Mouse (Mus musculus) heart, adult 11 months (tissue): Measurements from ENCODE around the gene Fam53b.

Source experiments
- DNase-seq: peaks from one replicate; pipeline ENCODE4 v3.0.0; 2022

The Fam53b gene

GRCm38 (mm10) chr7:132813416-132814088 is at the start of gene Fam53b:
Gene Fam53b, minus strand, starts transcription at chr7:132813886.
- peak; percentile 99 for DNase-seq

DNA sequence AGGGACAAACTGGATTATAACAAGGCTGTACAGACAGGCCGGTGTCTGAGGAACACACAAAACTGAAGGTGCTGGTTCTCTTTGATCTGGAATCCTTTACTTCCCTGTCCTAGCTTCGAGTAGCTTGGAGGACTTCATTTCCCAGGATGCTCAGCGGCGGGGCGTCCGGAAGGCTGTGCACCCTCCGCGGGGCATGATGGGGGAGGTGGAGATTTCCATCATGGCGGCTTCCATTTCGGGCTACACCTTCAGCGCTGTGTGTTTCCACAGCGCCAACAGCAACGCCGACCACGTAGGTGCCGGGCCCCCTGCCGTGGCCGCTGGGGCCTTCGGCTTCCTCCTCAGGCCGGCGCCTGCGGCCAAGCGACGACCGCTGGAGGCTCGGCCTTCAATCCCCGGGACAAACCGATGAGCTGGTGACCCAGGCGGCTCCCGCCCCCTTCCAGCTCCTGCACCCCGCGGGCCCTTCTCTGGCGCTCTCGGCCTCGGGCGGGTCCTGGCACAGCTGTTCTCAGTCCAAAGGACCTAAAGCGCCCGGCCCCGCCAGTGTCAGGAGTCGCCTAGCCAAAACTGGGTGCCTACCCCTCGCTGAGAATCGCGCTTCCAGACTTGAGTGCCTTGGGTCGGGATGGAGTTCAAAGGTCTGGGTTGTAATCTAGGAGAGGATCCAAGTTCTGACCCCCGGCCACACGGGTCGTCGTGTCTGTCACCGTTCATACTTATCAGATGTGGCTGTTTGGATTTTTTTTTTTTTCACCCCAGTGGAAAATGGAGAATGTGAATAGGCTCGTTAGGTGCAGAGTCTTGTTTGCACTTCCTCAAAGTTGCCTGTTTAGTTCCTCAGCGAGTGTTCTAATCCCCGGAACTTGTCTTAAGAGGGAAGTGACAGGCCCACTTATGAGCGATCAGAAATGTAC is 45.6 kb upstream of the Fam53b start, which contains the start of gene Abraxas2:
Abraxas2 (plus strand) TSS at position 184 of the 917 bp plus-strand sequence.
- DNase-seq: peak; percentile 99

- peak; percentile 86 for DNase-seq
Measured at GRCm38 (mm10) chr7:132858043-132858608, 44.4 kb upstream of the Fam53b start.

GRCm38 (mm10) chr7:132856083-132856482 is 42.4 kb upstream of the Fam53b start:
- DNase-seq: no peak

DNA sequence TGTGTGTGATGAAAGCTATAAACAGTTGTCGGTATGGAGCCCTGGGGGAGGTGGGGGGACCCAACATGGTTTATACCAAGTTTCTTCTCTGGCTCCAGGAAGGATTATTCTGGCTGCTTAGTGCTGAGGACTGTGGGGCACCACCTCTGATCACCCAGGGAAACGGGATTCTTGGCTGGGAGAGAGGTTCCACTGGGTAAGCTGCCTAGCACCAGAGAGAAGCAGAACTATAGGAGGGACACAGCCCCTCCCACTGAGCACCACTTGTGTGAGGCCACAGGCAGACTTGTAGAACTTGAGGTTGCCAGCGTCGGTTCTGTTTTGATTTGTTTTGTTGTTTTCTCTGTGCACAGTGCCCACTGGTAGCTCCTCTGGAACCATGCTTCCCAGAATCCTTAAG is 40.3 kb upstream of the Fam53b start:
- peak; percentile 79 for DNase-seq

GRCm38 (mm10) chr7:132853361-132853760 is 39.7 kb upstream of the Fam53b start:
- DNase-seq: peak; percentile 29

DNA sequence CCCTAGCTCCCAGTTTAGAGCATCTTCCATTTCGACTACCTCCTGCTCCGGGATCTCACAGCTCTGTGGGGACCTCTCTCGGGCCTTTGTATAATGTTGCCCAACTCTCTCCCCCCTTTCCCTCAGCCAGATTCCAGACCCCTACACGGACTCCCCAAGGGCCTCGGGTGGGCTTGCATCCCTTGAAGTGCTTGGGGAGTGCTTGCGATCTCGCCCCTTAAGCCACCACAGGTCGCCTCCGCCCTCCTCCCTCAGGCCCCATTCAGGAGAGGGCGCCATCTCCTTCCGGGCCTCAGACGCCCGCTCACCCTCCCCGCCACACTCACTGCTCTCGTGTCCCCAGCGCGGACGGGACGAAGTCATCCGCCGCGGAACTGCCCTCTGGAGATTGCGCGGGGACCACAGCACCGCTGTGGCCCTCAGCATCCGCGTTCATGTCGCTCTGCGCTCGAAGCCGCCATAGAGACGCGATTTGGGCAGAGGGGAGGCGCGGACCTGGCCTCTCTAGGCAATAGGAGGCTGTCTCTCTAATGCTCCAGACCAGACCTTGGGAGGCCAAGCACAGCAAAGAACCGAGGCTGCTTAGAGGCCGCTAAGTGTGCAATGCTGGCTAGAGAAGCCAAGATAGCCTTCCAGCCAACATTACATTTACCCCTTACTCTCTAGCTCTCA is 38.6 kb upstream of the Fam53b start, which contains the start of gene Eef1akmt2:
Eef1akmt2 (minus strand) TSS at position 501 of the 672 bp plus-strand sequence.
- DNase-seq: peak; percentile 99

DNA sequence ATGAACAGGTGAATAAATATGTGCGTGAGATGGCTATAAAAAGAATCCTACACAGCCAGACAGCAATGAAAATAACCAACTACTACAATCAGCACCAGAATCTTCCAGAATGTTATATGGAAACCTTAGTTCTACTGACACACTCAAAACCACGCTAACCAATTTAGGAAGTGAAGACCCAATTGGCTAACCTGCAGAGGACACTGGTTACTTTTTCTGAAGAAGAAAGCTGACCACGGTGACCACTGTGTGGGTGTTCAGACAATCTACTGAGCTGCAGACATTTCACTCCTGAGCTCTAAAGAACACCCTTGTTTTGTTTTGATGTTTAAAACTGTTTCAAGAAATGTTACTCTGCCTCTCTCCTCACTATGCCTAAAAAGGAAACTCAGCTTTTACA is 29.5 kb upstream of the Fam53b start:
- DNase-seq: peak; percentile 21

- peak; percentile 36 for DNase-seq
Measured at GRCm38 (mm10) chr7:132842455-132842854, 28.8 kb upstream of the Fam53b start.

GRCm38 (mm10) chr7:132841287-132841686 is 27.6 kb upstream of the Fam53b start:
- DNase-seq: peak; percentile 81

GRCm38 (mm10) chr7:132830955-132831354 is 17.3 kb upstream of the Fam53b start:
- no peak for DNase-seq

GRCm38 (mm10) chr7:132824346-132825022 is 10.8 kb upstream of the Fam53b start:
- DNase-seq: no peak

- DNase-seq: no peak
Measured at GRCm38 (mm10) chr7:132823832-132824231, 10.1 kb upstream of the Fam53b start.

- DNase-seq: no peak
Measured at GRCm38 (mm10) chr7:132820692-132821091, 7.0 kb upstream of the Fam53b start.

GRCm38 (mm10) chr7:132817056-132817455 is 3.4 kb upstream of the Fam53b start:
- peak; percentile 24 for DNase-seq

GRCm38 (mm10) chr7:132816528-132816927 is 2.8 kb upstream of the Fam53b start:
- DNase-seq: no peak

GRCm38 (mm10) chr7:132815081-132815480 is 1.4 kb upstream of the Fam53b start:
- peak; percentile 83 for DNase-seq

DNA sequence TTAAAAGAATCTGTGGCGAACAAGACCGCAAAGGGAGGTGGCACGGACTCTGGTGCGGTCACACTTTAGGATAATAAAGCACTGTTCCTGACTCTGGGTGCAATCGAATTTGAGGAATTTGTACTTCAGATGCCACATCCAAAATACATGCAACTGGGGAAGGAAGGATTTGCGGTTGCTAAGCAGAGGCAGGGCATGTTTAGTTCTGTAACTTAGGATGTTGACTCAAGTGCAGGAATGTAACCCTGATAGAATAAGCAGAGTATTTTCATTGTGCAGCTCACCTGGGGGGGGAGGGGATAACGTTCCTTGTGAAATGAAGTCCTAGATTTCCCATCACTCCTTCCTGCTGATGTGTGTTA is 384 bp upstream of the Fam53b start:
- no peak for DNase-seq

DNA sequence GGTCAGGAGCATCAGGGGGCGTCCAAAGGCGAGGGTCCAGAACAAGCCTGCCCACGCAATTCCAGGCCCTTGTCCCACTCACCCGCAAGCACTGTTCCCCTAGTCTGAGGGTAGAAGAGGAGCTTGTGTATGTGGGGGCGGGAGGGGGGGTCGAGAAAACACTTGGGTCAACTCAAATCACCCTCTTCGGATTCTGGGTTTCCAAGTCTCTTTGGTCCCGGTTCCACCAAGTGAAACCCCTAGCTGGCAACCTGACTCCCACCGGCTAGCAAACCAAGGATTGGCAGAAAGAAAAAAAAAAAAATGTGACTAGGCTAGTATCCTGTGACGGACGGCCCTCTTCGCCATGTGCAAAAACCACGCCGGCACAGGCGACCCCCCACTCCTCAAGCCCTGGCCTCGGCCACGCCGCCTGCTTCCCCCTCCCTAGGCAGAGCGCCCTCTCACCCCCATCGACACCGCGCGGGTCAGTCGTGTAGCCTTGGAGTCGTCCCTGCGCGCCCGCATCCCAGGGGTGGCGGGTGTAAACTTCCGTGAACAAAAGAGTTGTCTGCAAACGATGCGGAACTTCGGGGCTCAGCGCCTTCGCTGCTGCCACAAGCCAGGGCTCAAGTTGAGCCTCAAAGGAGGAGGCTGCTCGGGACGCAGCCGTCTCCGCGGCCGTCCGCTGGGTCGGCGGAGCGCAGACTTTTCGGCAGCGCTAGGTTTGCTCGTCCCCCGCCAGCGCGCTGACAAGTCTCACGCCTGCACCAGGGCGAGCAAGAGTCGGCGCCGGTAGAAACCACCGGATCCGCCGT is 869 bp downstream of the Fam53b start:
- DNase-seq: peak; percentile 97

DNA sequence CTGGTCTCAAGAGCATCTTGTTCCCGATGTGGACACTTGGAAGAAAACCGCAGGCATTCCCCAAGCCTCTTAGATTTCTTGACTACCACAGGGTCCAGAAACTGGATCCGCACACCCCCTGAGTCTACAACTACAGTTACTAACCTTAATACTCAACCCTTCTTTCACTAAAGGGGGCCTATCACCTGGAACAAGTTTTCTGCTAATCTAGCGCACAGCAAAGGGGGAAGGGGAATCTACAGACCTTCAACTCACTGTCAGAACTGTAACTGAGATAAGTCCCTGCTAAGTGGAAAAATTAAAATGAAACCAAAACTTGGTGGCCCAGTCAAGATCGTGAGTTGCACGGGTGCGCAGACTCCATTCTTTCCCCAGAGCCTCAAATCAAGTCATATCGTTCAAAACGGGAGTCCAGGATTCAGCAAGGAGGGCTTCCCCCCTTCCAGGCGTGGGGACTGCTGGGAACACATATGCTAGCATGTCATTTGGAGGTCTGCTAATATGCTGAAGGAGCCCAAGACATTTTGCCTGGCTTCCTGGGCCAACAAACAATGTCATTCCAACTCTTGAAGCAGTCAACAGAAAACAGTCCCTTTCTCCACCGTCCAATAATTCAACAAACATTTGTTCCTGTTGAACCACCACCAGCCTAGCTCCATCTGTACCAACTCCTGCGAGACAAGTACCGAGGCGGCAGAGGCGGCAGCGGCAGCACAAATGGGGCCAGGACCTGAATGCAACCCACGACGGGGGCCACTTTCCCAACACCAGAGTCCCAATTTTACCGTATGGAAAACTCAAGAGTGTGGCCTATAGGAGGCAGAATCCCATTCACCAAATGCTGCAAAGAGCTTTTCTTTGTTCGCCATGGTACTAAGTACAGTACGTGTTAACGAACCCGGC is 1.7 kb downstream of the Fam53b start:
- peak; percentile 95 for DNase-seq
